Mouse (Mus musculus) left cerebral cortex, postnatal 25 days (tissue): ENCODE measurements around the gene Atp5j2. TPM values are rescaled to one million over a fixed set of nuclear protein-coding genes. Genes with fewer than 3 reads are reported as not detected.
A peak's percentile ranks its signal among the peaks of the same experiment; 100 is the strongest.

Experiments used
- DNase-seq, 2 experiments: peaks; one replicate each; pipeline ENCODE4 v3.0.0; 2022; ENCODE audit warnings: low spot score in 2 of 2, mixed read lengths in 1 of 2
- intact Hi-C: fragments of 180-260 bp; cut with DNase I; formaldehyde crosslinking; loops from one replicate; pipeline ENCODE4 v1.15.1; 2025
- total RNA-seq, 2 experiments: library from RNA; stranded (reverse); gene quantifications; 2 replicates each; pipeline ENCODE4 v1.2.3; 2021

Gene Atp5j2
- total RNA-seq, 2 experiments from 2014 or later: 262 to 266 TPM

DNA sequence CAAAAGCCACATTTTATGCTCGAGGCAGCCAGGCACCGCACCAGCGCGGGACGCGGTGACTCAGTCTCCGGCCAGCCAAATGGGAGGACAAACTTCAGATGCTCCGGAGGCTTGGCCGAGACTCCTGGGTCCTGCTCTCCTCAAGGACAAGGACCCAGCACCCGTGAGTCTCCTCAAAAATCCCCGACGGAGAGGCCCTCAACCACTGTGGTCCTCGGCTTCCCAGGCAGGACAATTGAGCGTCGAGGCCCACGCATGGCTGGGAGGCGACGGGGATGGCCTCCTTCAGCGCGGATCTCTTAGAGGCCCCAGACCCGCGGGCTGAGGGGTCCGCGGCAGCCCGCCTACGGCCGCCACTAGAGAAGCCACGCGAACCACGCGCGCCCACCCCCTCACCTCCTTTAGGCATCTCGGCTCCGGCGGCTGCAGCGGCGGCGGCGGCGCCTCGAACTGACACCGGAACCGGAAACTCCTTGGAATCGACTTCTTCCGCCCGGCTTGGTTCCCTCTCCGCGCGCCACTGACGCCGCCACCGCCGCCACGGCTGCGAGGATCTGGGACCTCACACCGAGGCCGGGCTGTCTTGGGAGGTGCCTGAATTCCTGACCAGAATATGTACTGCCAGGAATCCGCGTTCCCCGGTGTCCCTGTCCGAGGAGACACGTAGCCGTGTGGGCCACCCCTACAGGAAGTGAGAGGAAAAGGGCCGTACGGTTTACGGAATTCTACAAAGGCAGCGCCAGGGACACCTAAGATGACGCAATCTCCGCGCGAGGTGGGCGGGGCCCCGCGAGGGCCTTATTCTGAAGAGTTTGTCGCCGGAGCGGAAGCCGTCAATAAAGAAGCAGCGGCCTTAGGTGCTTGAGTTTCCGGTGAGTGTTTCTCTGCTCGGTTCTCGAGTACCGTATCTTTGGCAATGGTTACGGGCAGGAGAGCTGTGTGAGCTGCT, 52.0 kb downstream of the Atp5j2 start, which contains the start of the genes Pdap1 and Bud31:
TSS of gene Pdap1 (minus strand) at position 668 of the 949 bp plus-strand sequence.
TSS of gene Bud31 (plus strand) at position 792 of the 949 bp plus-strand sequence.
- DNase-seq: peak; percentile 96 to 97
- intact Hi-C loops: loop anchor here (2.0 kb wide), 1 partner anchor 27 kb away; the partner anchor contains the start of genes Cpsf4 and Ptcd1

DNA sequence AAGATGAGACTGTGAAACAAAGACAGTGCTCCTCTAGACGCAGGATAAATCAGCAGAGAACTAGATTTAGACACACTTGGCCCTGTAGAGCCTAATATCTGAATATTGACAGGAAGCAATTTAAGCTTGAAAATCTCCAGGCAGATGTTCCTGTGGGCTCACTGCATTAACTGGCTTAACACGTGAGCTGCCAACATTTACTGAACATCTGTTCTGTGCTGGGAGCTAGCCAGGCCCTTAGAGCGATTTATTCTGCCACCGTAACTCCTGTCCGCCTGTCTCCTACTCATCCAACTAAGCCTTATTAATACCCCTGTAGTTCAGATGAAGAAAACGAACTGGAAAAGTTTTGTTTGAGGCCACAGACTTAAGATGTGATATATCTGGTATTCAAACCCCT, 53.0 kb downstream of the Atp5j2 start:
- intact Hi-C loops: no loop called here
- DNase-seq: no peak

Other genes starting within 250 kb of the Atp5j2 start
- gene Smurf1, start 226.2 kb downstream of the Atp5j2 start, total RNA-seq: 10 to 100 TPM; 33.2 to 36.9 TPM
- gene Gm4871, start 159.3 kb downstream of the Atp5j2 start, total RNA-seq: not detected
- gene 1700018F24Rik, start 149.1 kb downstream of the Atp5j2 start, total RNA-seq: not detected
- 100 to 1,000 TPM; 203 to 205 TPM for gene Arpc1a, start 108.2 kb downstream of the Atp5j2 start, total RNA-seq
- not detected for gene Kpna7, start 108.0 kb downstream of the Atp5j2 start, total RNA-seq
- gene Arpc1b, start 77.8 kb downstream of the Atp5j2 start, total RNA-seq: 10 to 100 TPM; 23.0 to 25.1 TPM
- 10 to 100 TPM; 89.7 to 91.5 TPM for gene Pdap1, start 51.8 kb downstream of the Atp5j2 start, total RNA-seq
- 10 to 100 TPM; 81.0 to 85.3 TPM for gene Bud31, start 51.7 kb downstream of the Atp5j2 start, total RNA-seq
- gene Ptcd1, start 25.0 kb downstream of the Atp5j2 start, total RNA-seq: 10 to 100 TPM; 18.8 to 19.8 TPM
- 10 to 100 TPM; 21.4 to 21.7 TPM for gene Cpsf4, start 24.8 kb downstream of the Atp5j2 start, total RNA-seq
- gene Zkscan14, start 9.8 kb upstream of the Atp5j2 start, total RNA-seq: 10 to 100 TPM; 11.5 to 12.6 TPM
- 10 to 100 TPM; 10.2 to 11.7 TPM for gene Zkscan5, start 12.5 kb upstream of the Atp5j2 start, total RNA-seq
- gene Zfp655, start 39.7 kb upstream of the Atp5j2 start, total RNA-seq: 10 to 100 TPM; 29.9 to 32.5 TPM
- 10 to 100 TPM; 17.2 to 19.1 TPM for gene Zscan25, start 88.4 kb upstream of the Atp5j2 start, total RNA-seq
- not detected for gene Cyp3a57, start 153.2 kb upstream of the Atp5j2 start, total RNA-seq